Mouse (Mus musculus) frontal cortex, postnatal 10 days (tissue): ENCODE measurements around the gene Brd4.

ENCODE experiments used
- DNase-seq, 2 experiments: peaks; one replicate each; pipeline ENCODE4 v3.0.0; 2022; ENCODE audit warnings: low spot score in 2 of 2, mixed read lengths in 1 of 2

The Brd4 gene

GRCm38 (mm10) chr17:32169518-32170225 is 114.8 kb downstream of the Brd4 start:
- no peak for DNase-seq

GRCm38 (mm10) chr17:32166687-32167086 is 117.8 kb downstream of the Brd4 start, which contains the start of gene Notch3:
Notch3 (minus strand) TSS chr17:32166852.
- DNase-seq = peak in 1 of 2 experiments; percentile 46

GRCm38 (mm10) chr17:32165803-32166595 is 118.5 kb downstream of the Brd4 start:
- peak; percentile 52 to 60 for DNase-seq

GRCm38 (mm10) chr17:32165266-32165802 is 119.2 kb downstream of the Brd4 start:
- no peak for DNase-seq

GRCm38 (mm10) chr17:32164780-32165179 is 119.7 kb downstream of the Brd4 start:
- DNase-seq = no peak

GRCm38 (mm10) chr17:32163910-32164650 is 120.4 kb downstream of the Brd4 start:
- no peak for DNase-seq

GRCm38 (mm10) chr17:32162112-32162850 is 122.2 kb downstream of the Brd4 start:
- DNase-seq = peak; percentile 27 to 64

- DNase-seq = no peak
Measured at GRCm38 (mm10) chr17:32160882-32161281, 123.6 kb downstream of the Brd4 start.

GRCm38 (mm10) chr17:32158841-32159240 is 125.7 kb downstream of the Brd4 start:
- no peak for DNase-seq

- DNase-seq = no peak
Measured at GRCm38 (mm10) chr17:32146718-32147117, 137.8 kb downstream of the Brd4 start.
